Mouse (Mus musculus): Measurements from ENCODE around the gene Ranbp3. TPM values are rescaled to one million over a fixed set of nuclear protein-coding genes. Genes with fewer than 3 reads are reported as not detected.
A peak's percentile ranks its signal among the peaks of the same experiment; 100 is the strongest.

Gene Ranbp3
- polyA plus RNA-seq, 1 experiment = 191 TPM

DNA sequence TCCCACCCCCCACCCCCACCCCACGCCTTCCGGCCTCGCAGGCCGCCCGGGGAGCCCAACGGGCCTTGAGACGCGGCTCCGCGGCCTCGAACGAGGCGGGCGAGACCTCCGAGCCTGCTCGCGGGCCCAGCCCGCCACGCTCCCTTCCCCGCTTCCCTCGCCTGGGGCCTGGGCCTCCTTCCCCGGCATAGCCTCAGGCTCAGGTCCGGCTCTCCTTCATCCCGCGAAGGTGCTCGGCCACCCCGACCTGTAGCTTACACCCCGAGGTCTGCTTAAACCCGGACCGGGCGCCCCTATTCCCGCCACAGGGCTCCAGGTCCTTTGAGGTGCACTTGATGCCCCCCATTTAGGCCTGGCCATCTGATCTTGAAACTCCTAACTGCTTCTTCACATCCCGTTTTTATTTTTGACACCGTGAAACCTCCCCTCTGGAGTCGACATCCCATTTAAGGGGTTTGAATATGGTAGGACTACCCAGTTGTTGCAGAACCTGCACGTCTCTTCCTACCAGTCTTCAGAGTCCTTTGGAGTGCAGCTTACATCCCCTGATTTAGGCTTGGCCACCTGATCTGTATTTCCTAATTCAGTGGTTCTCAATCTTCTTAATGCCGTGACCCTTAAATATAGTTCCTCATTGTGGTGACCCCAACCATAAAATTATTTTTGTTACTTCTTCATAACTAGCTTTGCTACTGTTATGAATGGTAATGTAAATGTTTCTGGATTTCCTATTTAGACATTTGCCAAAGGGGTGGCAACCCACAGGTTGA is 738 bp downstream of the Ranbp3 start:
- no peaks in the 10 kb centered on the region; the same call in 1 of the 2 replicates for H3K36me3 ChIP-seq (ENCODE audit: control insufficient read depth, insufficient read depth, low read length)
- DNase-seq = no peak

GRCm38 (mm10) chr17:56681791-56682190 is 8.7 kb downstream of the Ranbp3 start:
- peaks cover 10% of the 10 kb centered on the region for H3K36me3 ChIP-seq (ENCODE audit: control insufficient read depth, insufficient read depth, low read length)
- WGBS = 95% methylated on average over 4 of the region's 4 CpGs
- H3K4me1 ChIP-seq (replicated peaks; ENCODE audit: control insufficient read depth, insufficient read depth, low read length) = peaks cover 16% of the 10 kb centered on the region
- no peak overlapping the region for H3K27ac ChIP-seq (ENCODE audit: control insufficient read depth, insufficient read depth, low read length)
- no peak for DNase-seq
- no peaks in the 10 kb centered on the region for H3K27me3 ChIP-seq (ENCODE audit: control insufficient read depth, insufficient read depth, low read length)
- TF ChIP-seq POLR2A (IDR thresholded peaks at IDR 0.05; ENCODE audit: control insufficient read depth, extremely low read depth, insufficient read depth, low read length, poor library complexity) = no peak
- TF ChIP-seq CTCF (IDR thresholded peaks at IDR 0.05; ENCODE audit: borderline replicate concordance, control insufficient read depth, extremely low read depth, insufficient read depth, low read length, poor library complexity) = no peak
- H3K4me3 ChIP-seq (ENCODE audit: control insufficient read depth, insufficient read depth, low read length) = no peak overlapping the region

More for the DNA sequence above, 738 bp downstream of the Ranbp3 start:
- WGBS = under 1% methylated on average over 37 of the region's 37 CpGs
- Histone ChIP-seq H3K4me3 (ENCODE audit: control insufficient read depth, insufficient read depth, low read length) (peak overlapping the region; percentile 67), H3K27ac (ENCODE audit: control insufficient read depth, insufficient read depth, low read length) (peak overlapping the region; percentile 29; the same call in 1 of the 2 replicates), H3K4me1 (replicated peaks; ENCODE audit: control insufficient read depth, insufficient read depth, low read length) (peaks cover 11% of the 10 kb centered on the region), H3K27me3 (ENCODE audit: control insufficient read depth, insufficient read depth, low read length) (no peaks in the 10 kb centered on the region)
- TF ChIP-seq POLR2A (IDR thresholded peaks at IDR 0.05; ENCODE audit: control insufficient read depth, extremely low read depth, insufficient read depth, low read length, poor library complexity) (no peak), CTCF (IDR thresholded peaks at IDR 0.05; ENCODE audit: borderline replicate concordance, control insufficient read depth, extremely low read depth, insufficient read depth, low read length, poor library complexity) (no peak)

DNA sequence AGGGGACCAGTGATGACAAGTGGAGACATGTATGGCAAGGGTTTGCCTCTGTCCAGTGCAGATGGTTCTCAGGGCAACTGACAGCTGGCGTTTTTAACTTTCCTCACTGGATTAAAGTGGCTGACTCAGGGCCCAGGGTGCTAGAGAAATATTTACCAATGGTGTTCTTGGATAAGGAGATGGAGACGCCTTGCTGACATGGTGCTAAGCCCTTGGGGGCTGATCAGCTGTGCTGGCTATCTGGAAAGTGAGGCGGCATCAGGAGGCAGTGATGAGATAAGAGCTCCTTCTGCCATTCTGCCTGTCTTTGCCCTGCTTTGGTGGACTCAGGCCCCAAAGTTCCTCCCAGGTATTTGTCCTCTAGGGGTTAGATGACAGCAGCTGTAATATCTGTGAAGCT is 9.8 kb downstream of the Ranbp3 start:
- peaks cover 20% of the 10 kb centered on the region for H3K36me3 ChIP-seq (ENCODE audit: control insufficient read depth, insufficient read depth, low read length)
- H3K27me3 ChIP-seq (ENCODE audit: control insufficient read depth, insufficient read depth, low read length) = no peaks in the 10 kb centered on the region
- WGBS = 94% methylated on average over 3 of the region's 3 CpGs
- peak overlapping the region; percentile 15; the same call in 1 of the 2 replicates for H3K27ac ChIP-seq (ENCODE audit: control insufficient read depth, insufficient read depth, low read length)
- peaks cover 16% of the 10 kb centered on the region for H3K4me1 ChIP-seq (replicated peaks; ENCODE audit: control insufficient read depth, insufficient read depth, low read length)
- TF ChIP-seq CTCF (IDR thresholded peaks at IDR 0.05; ENCODE audit: borderline replicate concordance, control insufficient read depth, extremely low read depth, insufficient read depth, low read length, poor library complexity) (no peak), POLR2A (IDR thresholded peaks at IDR 0.05; ENCODE audit: control insufficient read depth, extremely low read depth, insufficient read depth, low read length, poor library complexity) (no peak)
- DNase-seq = no peak
- no peak overlapping the region for H3K4me3 ChIP-seq (ENCODE audit: control insufficient read depth, insufficient read depth, low read length)

GRCm38 (mm10) chr17:56683546-56684140 is 10.5 kb downstream of the Ranbp3 start:
- Histone ChIP-seq H3K27me3 (ENCODE audit: control insufficient read depth, insufficient read depth, low read length) (no peaks in the 10 kb centered on the region), H3K4me3 (ENCODE audit: control insufficient read depth, insufficient read depth, low read length) (no peak overlapping the region), H3K36me3 (ENCODE audit: control insufficient read depth, insufficient read depth, low read length) (peaks cover 27% of the 10 kb centered on the region), H3K4me1 (replicated peaks; ENCODE audit: control insufficient read depth, insufficient read depth, low read length) (peaks cover 16% of the 10 kb centered on the region), H3K27ac (ENCODE audit: control insufficient read depth, insufficient read depth, low read length) (peak overlapping the region; percentile 21; the same call in 1 of the 2 replicates)
- no peak for TF ChIP-seq CTCF (IDR thresholded peaks at IDR 0.05; ENCODE audit: borderline replicate concordance, control insufficient read depth, extremely low read depth, insufficient read depth, low read length, poor library complexity)
- TF ChIP-seq POLR2A (IDR thresholded peaks at IDR 0.05; ENCODE audit: control insufficient read depth, extremely low read depth, insufficient read depth, low read length, poor library complexity) = no peak
- WGBS = 44% methylated on average over 5 of the region's 5 CpGs
- peak; percentile 33 for DNase-seq

DNA sequence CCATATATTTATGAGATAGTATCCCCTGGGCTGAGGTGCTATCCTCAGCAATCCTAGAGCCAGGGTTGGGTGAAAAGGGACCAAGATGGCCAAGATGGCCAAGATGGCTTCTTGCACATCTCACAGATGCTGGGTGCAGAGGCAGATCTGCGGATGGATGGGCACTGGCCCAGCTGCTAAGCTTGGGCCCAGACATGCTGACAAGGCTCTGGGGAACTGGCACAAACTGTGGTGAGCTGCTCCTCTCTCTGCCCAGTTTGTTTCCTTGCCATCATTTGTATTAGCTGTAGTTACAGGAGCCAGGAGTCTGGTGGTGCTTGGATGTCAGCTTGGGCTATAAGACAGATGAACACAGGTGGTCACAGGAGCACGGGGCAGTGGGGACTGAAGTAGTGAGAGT is 11.6 kb downstream of the Ranbp3 start:
- 94% methylated on average over 2 of the region's 2 CpGs for WGBS
- Histone ChIP-seq H3K4me3 (ENCODE audit: control insufficient read depth, insufficient read depth, low read length) (no peak overlapping the region), H3K27me3 (ENCODE audit: control insufficient read depth, insufficient read depth, low read length) (no peaks in the 10 kb centered on the region), H3K36me3 (ENCODE audit: control insufficient read depth, insufficient read depth, low read length) (peaks cover 27% of the 10 kb centered on the region), H3K4me1 (replicated peaks; ENCODE audit: control insufficient read depth, insufficient read depth, low read length) (peaks cover 16% of the 10 kb centered on the region), H3K27ac (ENCODE audit: control insufficient read depth, insufficient read depth, low read length) (no peak overlapping the region)
- DNase-seq = no peak
- TF ChIP-seq CTCF (IDR thresholded peaks at IDR 0.05; ENCODE audit: borderline replicate concordance, control insufficient read depth, extremely low read depth, insufficient read depth, low read length, poor library complexity) = no peak
- TF ChIP-seq POLR2A (IDR thresholded peaks at IDR 0.05; ENCODE audit: control insufficient read depth, extremely low read depth, insufficient read depth, low read length, poor library complexity) = no peak

GRCm38 (mm10) chr17:56686801-56687200 is 13.7 kb downstream of the Ranbp3 start:
- no peak for DNase-seq
- H3K27ac ChIP-seq (ENCODE audit: control insufficient read depth, insufficient read depth, low read length) = no peak overlapping the region
- peaks cover 31% of the 10 kb centered on the region for H3K36me3 ChIP-seq (ENCODE audit: control insufficient read depth, insufficient read depth, low read length)
- H3K4me3 ChIP-seq (ENCODE audit: control insufficient read depth, insufficient read depth, low read length) = no peak overlapping the region
- peaks cover 16% of the 10 kb centered on the region for H3K4me1 ChIP-seq (replicated peaks; ENCODE audit: control insufficient read depth, insufficient read depth, low read length)
- 95% methylated on average over 4 of the region's 4 CpGs for WGBS
- no peak for TF ChIP-seq POLR2A (IDR thresholded peaks at IDR 0.05; ENCODE audit: control insufficient read depth, extremely low read depth, insufficient read depth, low read length, poor library complexity)
- no peak for TF ChIP-seq CTCF (IDR thresholded peaks at IDR 0.05; ENCODE audit: borderline replicate concordance, control insufficient read depth, extremely low read depth, insufficient read depth, low read length, poor library complexity)
- H3K27me3 ChIP-seq (ENCODE audit: control insufficient read depth, insufficient read depth, low read length) = no peaks in the 10 kb centered on the region
